ENCODE assay signal across 13 mouse cellular contexts in the genomic region with DNA sequence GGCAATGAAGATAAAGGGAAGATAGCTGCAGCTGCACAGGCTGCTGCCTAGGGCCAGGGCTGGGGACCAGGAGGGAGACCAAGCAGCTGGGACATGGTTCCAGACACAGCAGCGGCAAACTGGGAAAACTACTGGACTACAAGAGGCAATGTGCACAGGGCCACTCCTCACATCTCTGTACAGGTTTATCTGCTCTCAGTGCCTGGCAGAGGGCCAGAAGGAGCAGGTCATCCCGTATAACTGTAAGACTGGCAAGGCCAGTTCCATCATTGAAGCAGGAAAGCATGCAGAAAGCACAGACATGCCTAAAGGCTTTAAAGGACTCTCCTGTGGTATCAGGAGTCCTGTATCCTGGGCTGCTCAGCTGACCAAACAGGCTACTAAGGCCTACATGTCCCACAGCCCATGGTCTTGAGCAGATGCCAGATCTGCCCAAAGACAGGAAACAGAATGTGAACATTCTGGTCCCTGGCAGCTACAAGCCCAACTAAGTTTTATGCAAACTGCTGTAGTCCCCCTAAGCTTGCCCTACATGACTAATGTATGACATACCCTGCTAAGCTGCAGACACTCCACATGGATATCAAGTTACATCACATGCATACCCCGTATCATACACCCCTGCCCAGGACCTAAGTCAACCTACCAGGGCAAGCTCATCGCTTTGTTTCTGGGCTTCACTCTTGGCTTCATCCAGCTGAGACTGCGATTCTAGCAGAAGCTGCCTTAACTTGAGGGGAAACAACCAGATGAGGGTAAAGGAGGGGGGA. TPM values are rescaled to one million over a fixed set of nuclear protein-coding genes. Genes with fewer than 3 reads are reported as not detected.
DNase-seq lines count a peak whose midpoint lies in the region; ATAC-seq and TF ChIP-seq lines count a peak whose summit lies in the region.
"Had no signal": no experiment of that assay in that cellular context is flagged by ENCODE, and none has a peak within 500 bp of the region (broad histone marks: within the 10 kb centered on the region; RNA-seq: fewer than 3 reads in every experiment).

No protein-coding gene starts in this region.

- H3K4me2 ChIP-seq in kidney, embryonic 15.5 days, result no peak overlapping the region
- H3K4me2 ChIP-seq in heart, embryonic 15.5 days, result no peak overlapping the region
- H3K4me2 ChIP-seq: forebrain, embryonic 13.5 days; limb, embryonic 12.5 days had no signal

- H3K9ac ChIP-seq in kidney, embryonic 15.5 days, result no peak overlapping the region
- no peak overlapping the region for H3K9ac ChIP-seq in heart, embryonic 15.5 days
- H3K9ac ChIP-seq: forebrain, embryonic 13.5 days; limb, embryonic 12.5 days had no signal

- in situ Hi-C loops in Patski (cut with MboI; ENCODE audit: low pct_unique_long_range_greater_than_20kb), result no loop called here

- TF ChIP-seq POLR2A in kidney, adult 2 months (IDR thresholded peaks at IDR 0.05; ENCODE audit: low read depth, low read length), result no peak

- no peak for ATAC-seq in kidney, embryonic 15.5 days (replicated peaks; ENCODE audit: low FRiP score)
- ATAC-seq in Patski, result peak; percentile 73
- ATAC-seq in heart, embryonic 15.5 days (replicated peaks; ENCODE audit: insufficient number of reproducible peaks, insufficient read depth, low FRiP score, low read depth), result no peak
- ATAC-seq: forebrain, embryonic 13.5 days had no signal

- H3K9me3 ChIP-seq in kidney, embryonic 15.5 days (replicated peaks), result no peaks in the 10 kb centered on the region
- no peaks in the 10 kb centered on the region for H3K9me3 ChIP-seq in heart, embryonic 15.5 days (replicated peaks)
- H3K9me3 ChIP-seq: forebrain, embryonic 13.5 days; limb, embryonic 12.5 days; megakaryocyte, embryonic 14.5 days had no signal

- peaks cover 5% of the 10 kb centered on the region; the same call in 1 of the 2 replicates for H3K36me3 ChIP-seq in kidney, adult 2 months (ENCODE audit: control insufficient read depth, insufficient read depth, low read length)
- H3K36me3 ChIP-seq in kidney, embryonic 15.5 days, result peaks cover 100% of the 10 kb centered on the region
- H3K36me3 ChIP-seq in heart, embryonic 15.5 days, result peaks cover 92% of the 10 kb centered on the region

- WGBS in kidney, adult 2 months, result 62% methylated on average over 5 of the region's 5 CpGs
- WGBS in kidney, embryonic 15.5 days, result 71% methylated on average over 5 of the region's 5 CpGs
- 63% methylated on average over 5 of the region's 5 CpGs for WGBS in heart, embryonic 15.5 days

- H3K27me3 ChIP-seq in kidney, adult 2 months (replicated peaks; ENCODE audit: control insufficient read depth, insufficient read depth, low read length), result no peaks in the 10 kb centered on the region
- no peaks in the 10 kb centered on the region for H3K27me3 ChIP-seq in kidney, embryonic 15.5 days
- H3K27me3 ChIP-seq in Patski, result no peaks in the 10 kb centered on the region
- H3K27me3 ChIP-seq in heart, embryonic 15.5 days, result no peaks in the 10 kb centered on the region
- H3K27me3 ChIP-seq: forebrain, embryonic 13.5 days; limb, embryonic 12.5 days; megakaryocyte, embryonic 14.5 days had no signal

- no peak for TF ChIP-seq CTCF in kidney, adult 2 months (conservative IDR thresholded peaks at IDR 0.05; ENCODE audit: insufficient read depth, insufficient read length, low read depth, low read length)
- TF ChIP-seq CTCF in Patski (IDR thresholded peaks at IDR 0.05), result no peak

- POLR2A ChIA-PET in Patski (lab: Charles Lee), result interaction anchor here (1.4 kb wide), 1 partner anchor 11 kb away, joined by 5 read pairs; no protein-coding TSS in a partner anchor

- H3K27ac ChIP-seq in kidney, adult 2 months (ENCODE audit: insufficient read depth, low read depth, low read length), result no peak overlapping the region
- no peak overlapping the region for H3K27ac ChIP-seq in kidney, embryonic 15.5 days
- H3K27ac ChIP-seq in heart, embryonic 15.5 days, result peak overlapping the region; percentile 32; the same call in 1 of the 2 replicates
- H3K27ac ChIP-seq: forebrain, embryonic 13.5 days; kidney, postnatal 0 days; limb, embryonic 12.5 days had no signal

- CTCF ChIA-PET in Patski (lab: Charles Lee), result interaction anchor here (0.6 to 2.2 kb wide), 3 partner anchors 11 to 136 kb away, joined by 3 to 5 read pairs (median 5); no protein-coding TSS in a partner anchor

- peak; percentile 48 for DNase-seq in kidney, adult 2 months
- DNase-seq in 3T3-L1 (ENCODE audit: low read depth, low spot score), result peak; percentile 73
- DNase-seq in Patski (ENCODE audit: low read depth, low spot score), result peak; percentile 70
- DNase-seq in right cerebral cortex, adult 2 months (ENCODE audit: low spot score in 2 of 2), result no peak
- no peak for DNase-seq in left cerebral cortex, adult 9 months (ENCODE audit: low spot score in 2 of 2)
- DNase-seq in embryo, embryonic 10 days (ENCODE audit: low spot score), result no peak
- DNase-seq: right cerebral cortex, postnatal 14 days had no signal

- peaks cover 9% of the 10 kb centered on the region; the same call in 1 of the 2 replicates for H3K4me1 ChIP-seq in kidney, adult 2 months (ENCODE audit: control insufficient read depth, insufficient read depth, low read length)
- H3K4me1 ChIP-seq in kidney, embryonic 15.5 days, result peaks cover 11% of the 10 kb centered on the region; the same call in 1 of the 2 replicates
- H3K4me1 ChIP-seq in heart, embryonic 15.5 days (replicated peaks), result peaks cover 54% of the 10 kb centered on the region
- H3K4me1 ChIP-seq: forebrain, embryonic 13.5 days; limb, embryonic 12.5 days had no signal

- H3K4me3 ChIP-seq in kidney, adult 2 months (ENCODE audit: insufficient read depth, low read depth, low read length), result no peak overlapping the region
- no peak overlapping the region for H3K4me3 ChIP-seq in kidney, embryonic 15.5 days (replicated peaks)
- no peak overlapping the region for H3K4me3 ChIP-seq in heart, embryonic 15.5 days
- H3K4me3 ChIP-seq: forebrain, embryonic 13.5 days; limb, embryonic 12.5 days; megakaryocyte, embryonic 14.5 days had no signal

RNA-seq across cellular contexts. Expression of gene Dstn, which starts 36.6 kb away (rescaled TPM):
- 46.9 and 73.0 TPM in 2 replicates for polyA plus RNA-seq in kidney, adult 2 months (2012; rRNA removed)
- polyA plus RNA-seq in kidney, embryonic 15.5 days (2015; fragmentation: Nextera tagmentation; extraction: Ambion mirVana), result 387 and 407 TPM in 2 replicates
- 272 TPM for polyA plus RNA-seq in Patski (2021)
- polyA plus RNA-seq in heart, embryonic 15.5 days (2015; fragmentation: Nextera tagmentation; extraction: Ambion mirVana), result 779 and 868 TPM in 2 replicates

RNA-seq across cellular contexts. Expression of gene Rrbp1, which starts 59.3 kb away (rescaled TPM):
- 61.7 and 69.2 TPM in 2 replicates for polyA plus RNA-seq in kidney, adult 2 months (2012; rRNA removed)
- polyA plus RNA-seq in kidney, embryonic 15.5 days (2015; fragmentation: Nextera tagmentation; extraction: Ambion mirVana), result 78.1 and 90.8 TPM in 2 replicates
- 230 TPM for polyA plus RNA-seq in Patski (2021)
- 59.2 and 70.7 TPM in 2 replicates for polyA plus RNA-seq in heart, embryonic 15.5 days (2015; fragmentation: Nextera tagmentation; extraction: Ambion mirVana)

Comparison
In these comparisons a context has a peak if more than half of its experiments do, and no peak if none do; other contexts are left out.
1. DNase-seq: peak in kidney, adult 2 months (single experiment), 3T3-L1 (single experiment) and Patski (single experiment); none in right cerebral cortex, adult 2 months (0 of 2), left cerebral cortex, adult 9 months (0 of 2) and embryo, embryonic 10 days (single experiment).